Mouse (Mus musculus): ENCODE results near the gene Thbs4.
A peak's percentile ranks its signal among the peaks of the same experiment; 100 is the strongest.

Gene Thbs4

GRCm38 (mm10) chr13:92706342-92707061, 88.1 kb downstream of the Thbs4 start:
- Histone ChIP-seq H3K4me3 (replicated peaks; ENCODE audit: low read length) (no peak overlapping the region), H3K4me1 (replicated peaks; ENCODE audit: low read depth, low read length) (peaks cover 49% of the 10 kb centered on the region), H3K36me3 (ENCODE audit: insufficient read depth, low read length) (peaks cover 19% of the 10 kb centered on the region; the same call in 1 of the 2 replicates), H3K27me3 (ENCODE audit: insufficient read depth, low read length) (0 out of 2 replicates have a peak, but pooled peaks cover 2% of the 10 kb centered on the region), H3K9me3 (ENCODE audit: low read length) (0 out of 2 replicates have a peak, but pooled peaks cover 3% of the 10 kb centered on the region)
- TF ChIP-seq NANOG (IDR thresholded peaks at IDR 0.05; ENCODE audit: borderline replicate concordance, low read length) (no peak), CTCF (conservative IDR thresholded peaks at IDR 0.05; ENCODE audit: low read length) (no peak)

- Histone ChIP-seq H3K4me3 (replicated peaks; ENCODE audit: low read length) (no peak overlapping the region), H3K9me3 (ENCODE audit: low read length) (0 out of 2 replicates have a peak, but pooled peaks cover 3% of the 10 kb centered on the region), H3K36me3 (ENCODE audit: insufficient read depth, low read length) (peaks cover 19% of the 10 kb centered on the region; the same call in 1 of the 2 replicates), H3K27me3 (ENCODE audit: insufficient read depth, low read length) (0 out of 2 replicates have a peak, but pooled peaks cover 2% of the 10 kb centered on the region), H3K4me1 (replicated peaks; ENCODE audit: low read depth, low read length) (peaks cover 46% of the 10 kb centered on the region)
- TF ChIP-seq POU5F1 (IDR thresholded peaks at IDR 0.05; ENCODE audit: borderline replicate concordance, low read length) (no peak), CTCF (conservative IDR thresholded peaks at IDR 0.05; ENCODE audit: low read length) (no peak), NANOG (IDR thresholded peaks at IDR 0.05; ENCODE audit: borderline replicate concordance, low read length) (no peak)
Measured at GRCm38 (mm10) chr13:92705016-92705535, 89.5 kb downstream of the Thbs4 start.

- Histone ChIP-seq H3K4me3 (replicated peaks; ENCODE audit: low read length) (no peak overlapping the region), H3K27me3 (ENCODE audit: insufficient read depth, low read length) (0 out of 2 replicates have a peak, but pooled peaks cover 2% of the 10 kb centered on the region), H3K36me3 (ENCODE audit: insufficient read depth, low read length) (peaks cover 19% of the 10 kb centered on the region; the same call in 1 of the 2 replicates), H3K4me1 (replicated peaks; ENCODE audit: low read depth, low read length) (peaks cover 39% of the 10 kb centered on the region), H3K9me3 (ENCODE audit: low read length) (0 out of 2 replicates have a peak, but pooled peaks cover 3% of the 10 kb centered on the region)
- no peak for TF ChIP-seq CTCF (conservative IDR thresholded peaks at IDR 0.05; ENCODE audit: low read length)
- no peak for TF ChIP-seq POU5F1 (IDR thresholded peaks at IDR 0.05; ENCODE audit: borderline replicate concordance, low read length)
- TF ChIP-seq NANOG (IDR thresholded peaks at IDR 0.05; ENCODE audit: borderline replicate concordance, low read length) = no peak
Measured at GRCm38 (mm10) chr13:92704189-92704588, 90.4 kb downstream of the Thbs4 start.

GRCm38 (mm10) chr13:92703241-92704027, 91.2 kb downstream of the Thbs4 start:
- peaks cover 39% of the 10 kb centered on the region for H3K4me1 ChIP-seq (replicated peaks; ENCODE audit: low read depth, low read length)
- no peak overlapping the region for H3K4me3 ChIP-seq (replicated peaks; ENCODE audit: low read length)
- H3K9me3 ChIP-seq (ENCODE audit: low read length) = 0 out of 2 replicates have a peak, but pooled peaks cover 3% of the 10 kb centered on the region
- TF ChIP-seq CTCF (conservative IDR thresholded peaks at IDR 0.05; ENCODE audit: low read length) (no peak), NANOG (IDR thresholded peaks at IDR 0.05; ENCODE audit: borderline replicate concordance, low read length) (peak; percentile 79; the same call in 1 of the 2 replicates)
- H3K36me3 ChIP-seq (ENCODE audit: insufficient read depth, low read length) = peaks cover 19% of the 10 kb centered on the region; the same call in 1 of the 2 replicates
- 0 out of 2 replicates have a peak, but pooled peaks cover 2% of the 10 kb centered on the region for H3K27me3 ChIP-seq (ENCODE audit: insufficient read depth, low read length)

GRCm38 (mm10) chr13:92702035-92702434, 92.6 kb downstream of the Thbs4 start:
- peaks cover 13% of the 10 kb centered on the region; the same call in 1 of the 2 replicates for H3K36me3 ChIP-seq (ENCODE audit: insufficient read depth, low read length)
- 0 out of 2 replicates have a peak, but pooled peaks cover 3% of the 10 kb centered on the region for H3K9me3 ChIP-seq (ENCODE audit: low read length)
- 0 out of 2 replicates have a peak, but pooled peaks cover 2% of the 10 kb centered on the region for H3K27me3 ChIP-seq (ENCODE audit: insufficient read depth, low read length)
- H3K4me3 ChIP-seq (replicated peaks; ENCODE audit: low read length) = no peak overlapping the region
- no peak for TF ChIP-seq CTCF (conservative IDR thresholded peaks at IDR 0.05; ENCODE audit: low read length)
- no peak for TF ChIP-seq NANOG (IDR thresholded peaks at IDR 0.05; ENCODE audit: borderline replicate concordance, low read length)
- peaks cover 40% of the 10 kb centered on the region for H3K4me1 ChIP-seq (replicated peaks; ENCODE audit: low read depth, low read length)

Data from E14TG2a.4 (cell line).